Mouse (Mus musculus): ENCODE data around the gene Actl7b.

DNA sequence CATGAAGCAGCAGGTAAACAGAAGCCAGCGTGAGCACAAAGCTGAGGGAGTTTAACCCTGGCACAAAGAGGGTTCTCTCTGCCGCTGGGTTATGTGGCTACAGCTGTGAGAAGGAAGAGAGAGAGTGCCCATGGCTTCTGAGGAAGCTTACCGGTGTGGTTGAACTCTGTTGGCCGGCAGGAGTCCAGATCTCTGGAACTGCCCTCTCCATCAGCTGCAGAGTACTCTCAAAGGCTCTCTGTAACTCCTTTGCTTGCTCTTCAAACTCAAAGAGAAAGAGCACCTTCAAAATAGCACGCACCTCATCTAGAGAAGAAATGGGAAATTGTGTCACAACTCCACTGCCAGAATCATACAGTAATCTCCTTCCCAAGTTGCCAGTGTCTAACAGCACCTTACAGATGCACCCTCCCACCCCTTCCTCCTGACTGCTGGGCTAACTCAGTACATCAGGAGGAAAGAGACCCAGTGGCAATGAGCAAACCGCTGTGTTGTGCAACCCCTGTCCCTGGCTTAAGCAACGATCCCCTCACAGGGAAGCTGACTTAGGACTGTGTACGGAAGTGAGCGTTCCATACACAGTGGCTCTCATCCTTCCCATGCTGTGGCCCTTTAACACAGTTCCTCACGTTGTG is 15.8 kb upstream of the Actl7b start:
- TF ChIP-seq CTCF (conservative IDR thresholded peaks at IDR 0.05; ENCODE audit: low read length) (no peak), POU5F1 (IDR thresholded peaks at IDR 0.05; ENCODE audit: borderline replicate concordance, low read length) (no peak), NANOG (IDR thresholded peaks at IDR 0.05; ENCODE audit: borderline replicate concordance, low read length) (no peak)
